Comparison of ENCODE assay signal across 29 mouse cellular contexts in genomic region chr5:122476078-122476477, GRCm38 (mm10). TPM values are rescaled to one million over a fixed set of nuclear protein-coding genes. Genes with fewer than 3 reads are reported as not detected.
DNase-seq lines count a peak whose midpoint lies in the region; ATAC-seq and TF ChIP-seq lines count a peak whose summit lies in the region.
"Had no signal": no experiment of that assay in that cellular context is flagged by ENCODE, and none has a peak within 500 bp of the region (broad histone marks: within the 10 kb centered on the region; RNA-seq: fewer than 3 reads in every experiment).

No protein-coding gene starts in this region.

- H3K27ac ChIP-seq in heart, embryonic 15.5 days, result 0 out of 2 replicates have a peak overlapping the region, but pooled peaks have one; percentile 3
- H3K27ac ChIP-seq in liver, postnatal 0 days (ENCODE audit: low read depth), result peak overlapping the region; percentile 81; the same call in 1 of the 2 replicates
- H3K27ac ChIP-seq in liver, embryonic 12.5 days, result no peak overlapping the region
- H3K27ac ChIP-seq: embryonic facial prominence, embryonic 13.5 days; embryonic facial prominence, embryonic 15.5 days; forebrain, embryonic 10.5 days; forebrain, embryonic 12.5 days had no signal

- 45% methylated on average over 3 of the region's 3 CpGs for WGBS in heart, embryonic 15.5 days
- 50% methylated on average over 3 of the region's 3 CpGs for WGBS in liver, postnatal 0 days (ENCODE audit: insufficient replicate concordance)
- 47% methylated on average over 3 of the region's 3 CpGs for WGBS in liver, embryonic 12.5 days (ENCODE audit: insufficient replicate concordance)

- H3K4me1 ChIP-seq in heart, embryonic 15.5 days (replicated peaks), result peaks cover 41% of the 10 kb centered on the region
- H3K4me1 ChIP-seq in liver, postnatal 0 days (ENCODE audit: insufficient read depth), result peaks cover 6% of the 10 kb centered on the region; the same call in 1 of the 2 replicates
- H3K4me1 ChIP-seq in liver, embryonic 12.5 days, result no peaks in the 10 kb centered on the region
- H3K4me1 ChIP-seq: embryonic facial prominence, embryonic 13.5 days; embryonic facial prominence, embryonic 15.5 days; forebrain, embryonic 10.5 days; forebrain, embryonic 12.5 days had no signal

- peaks cover 84% of the 10 kb centered on the region for H3K36me3 ChIP-seq in heart, embryonic 15.5 days
- H3K36me3 ChIP-seq in liver, postnatal 0 days (replicated peaks; ENCODE audit: insufficient read depth, low read length), result peaks cover 46% of the 10 kb centered on the region
- peaks cover 90% of the 10 kb centered on the region for H3K36me3 ChIP-seq in liver, embryonic 12.5 days

- TF ChIP-seq CTCF in liver, postnatal 0 days (IDR thresholded peaks at IDR 0.05; ENCODE audit: low read depth), result no peak

- no peak overlapping the region for H3K4me2 ChIP-seq in heart, embryonic 15.5 days
- H3K4me2 ChIP-seq in liver, postnatal 0 days (ENCODE audit: low read depth, low read length), result no peak overlapping the region
- no peak overlapping the region for H3K4me2 ChIP-seq in liver, embryonic 12.5 days
- H3K4me2 ChIP-seq: embryonic facial prominence, embryonic 13.5 days; embryonic facial prominence, embryonic 15.5 days; forebrain, embryonic 12.5 days had no signal

- no peak overlapping the region for H3K4me3 ChIP-seq in heart, embryonic 15.5 days
- H3K4me3 ChIP-seq in liver, postnatal 0 days (ENCODE audit: low read depth, low read length), result no peak overlapping the region
- H3K4me3 ChIP-seq in liver, embryonic 12.5 days, result no peak overlapping the region
- H3K4me3 ChIP-seq: embryonic facial prominence, embryonic 13.5 days; embryonic facial prominence, embryonic 15.5 days; erythroblast, embryonic 14.5 days; forebrain, embryonic 10.5 days; forebrain, embryonic 12.5 days had no signal

- DNase-seq in heart, adult 11 months, result peak; percentile 73
- DNase-seq in heart, postnatal 36 days, result no peak
- no peak for DNase-seq in heart, adult 8-10 months (ENCODE audit: low spot score)
- DNase-seq in liver, postnatal 0 days, result no peak
- DNase-seq: adrenal gland, adult 8-10 months; adrenal gland, postnatal 14 days; adrenal gland, postnatal 36 days; B cell, adult 2 months; cerebellum, adult 11 months; cerebellum, adult 18-20 months; cerebellum, adult 8-10 months; cerebellum, adult 9-11 months; cerebellum, postnatal 14 days; cerebellum, postnatal 36 days; embryo, embryonic 11 days had no signal

- intact Hi-C loops in heart, postnatal 36 days (cut with DNase I), result no loop called here

- TF ChIP-seq EP300 in liver, postnatal 0 days (IDR thresholded peaks at IDR 0.05; ENCODE audit: low read depth), result no peak

- H3K9me3 ChIP-seq in heart, embryonic 15.5 days (replicated peaks), result no peaks in the 10 kb centered on the region
- H3K9me3 ChIP-seq in liver, postnatal 0 days (ENCODE audit: low read length), result no peaks in the 10 kb centered on the region
- no peaks in the 10 kb centered on the region for H3K9me3 ChIP-seq in liver, embryonic 12.5 days (replicated peaks)
- H3K9me3 ChIP-seq: embryonic facial prominence, embryonic 13.5 days; embryonic facial prominence, embryonic 15.5 days; forebrain, embryonic 10.5 days; forebrain, embryonic 12.5 days; G1E had no signal

- H3K27me3 ChIP-seq in heart, embryonic 15.5 days, result no peaks in the 10 kb centered on the region
- H3K27me3 ChIP-seq in liver, postnatal 0 days (ENCODE audit: insufficient read depth, low read length), result no peaks in the 10 kb centered on the region
- no peaks in the 10 kb centered on the region for H3K27me3 ChIP-seq in liver, embryonic 12.5 days (replicated peaks)
- H3K27me3 ChIP-seq: CH12.LX; embryonic facial prominence, embryonic 13.5 days; embryonic facial prominence, embryonic 15.5 days; forebrain, embryonic 12.5 days; Patski had no signal

- no peak for ATAC-seq in heart, embryonic 15.5 days (replicated peaks; ENCODE audit: insufficient number of reproducible peaks, insufficient read depth, low FRiP score, low read depth)
- no peak for ATAC-seq in liver, postnatal 0 days
- no peak for ATAC-seq in liver, embryonic 12.5 days
- ATAC-seq: activated CD4-positive, CD25-positive, alpha-beta regulatory T cell, adult 4 months; CD4-positive, CD25-positive, alpha-beta regulatory T cell, adult 4 months; forebrain, embryonic 14.5 days; forebrain, embryonic 16.5 days; Patski had no signal

- no peak overlapping the region for H3K9ac ChIP-seq in heart, embryonic 15.5 days
- no peak overlapping the region for H3K9ac ChIP-seq in liver, postnatal 0 days (replicated peaks)
- no peak overlapping the region for H3K9ac ChIP-seq in liver, embryonic 12.5 days
- H3K9ac ChIP-seq: embryonic facial prominence, embryonic 13.5 days; embryonic facial prominence, embryonic 15.5 days; forebrain, embryonic 12.5 days had no signal

RNA-seq across cellular contexts. Expression of gene Atp2a2, which starts 25.9 kb away (rescaled TPM):
- over 10,000 TPM; 11,843 to 11,873 TPM for total RNA-seq in heart, postnatal 36 days (2021)
- 288 and 291 TPM in 2 replicates for polyA plus RNA-seq in heart, embryonic 15.5 days (2015; fragmentation: Nextera tagmentation; extraction: Ambion mirVana)
- total RNA-seq in heart, adult 8-10 months (2022), result over 10,000 TPM; 11,934 to 13,904 (median 12,774) TPM
- 13.5 and 14.8 TPM in 2 replicates for polyA plus RNA-seq in liver, postnatal 0 days (2015; fragmentation: Nextera tagmentation; extraction: Ambion mirVana)
- 44.2 and 45.7 TPM in 2 replicates for polyA plus RNA-seq in liver, embryonic 12.5 days (2016; fragmentation: Nextera tagmentation; extraction: Ambion mirVana)

RNA-seq across cellular contexts. Expression of gene Anapc7, which starts 54.6 kb away (rescaled TPM):
- 10 to 100 TPM; 31.7 to 35.1 TPM for total RNA-seq in heart, postnatal 36 days (2021)
- polyA plus RNA-seq in heart, embryonic 15.5 days (2015; fragmentation: Nextera tagmentation; extraction: Ambion mirVana), result 30.2 and 38.5 TPM in 2 replicates
- total RNA-seq in heart, adult 8-10 months (2022), result 10 to 100 TPM; 30.2 to 35.9 (median 33.9) TPM
- polyA plus RNA-seq in liver, postnatal 0 days (2015; fragmentation: Nextera tagmentation; extraction: Ambion mirVana), result 11.0 and 11.8 TPM in 2 replicates
- polyA plus RNA-seq in liver, embryonic 12.5 days (2016; fragmentation: Nextera tagmentation; extraction: Ambion mirVana), result 23.3 and 23.9 TPM in 2 replicates
